Mouse (Mus musculus): ENCODE measurements around the gene Cers6. TPM values are rescaled to one million over a fixed set of nuclear protein-coding genes. Genes with fewer than 3 reads are reported as not detected.

Gene Cers6
- polyA plus RNA-seq, 1 experiment: 17.8 TPM

DNA sequence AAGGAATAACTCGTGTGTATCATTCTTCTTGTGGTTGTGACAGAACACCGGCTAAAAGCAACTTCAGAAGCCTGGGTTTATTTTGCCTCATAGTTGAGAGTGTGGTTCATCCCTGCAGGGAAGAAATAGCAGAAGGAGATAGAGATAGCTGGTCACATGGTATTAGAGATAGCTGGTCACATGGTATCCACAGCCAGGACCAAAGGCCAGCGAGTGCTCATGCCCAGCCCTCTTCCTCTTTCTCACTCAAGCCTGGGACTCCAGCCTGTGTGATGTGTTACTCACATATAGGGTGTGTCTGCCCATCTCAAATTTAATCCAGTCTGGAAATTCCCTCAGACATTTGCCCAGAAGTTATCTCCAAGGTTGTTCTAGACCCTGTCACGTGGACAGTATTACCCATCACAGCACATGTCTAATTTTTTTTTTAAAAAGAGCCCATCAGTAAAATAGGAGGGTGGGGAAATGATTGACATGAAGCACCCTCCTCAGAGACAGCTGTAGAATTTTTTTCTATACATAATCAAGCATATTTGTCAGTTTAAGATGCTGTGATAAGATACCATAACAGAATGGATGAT, 17.9 kb downstream of the Cers6 start:
- no peak for DNase-seq (ENCODE audit: low read depth)

DNA sequence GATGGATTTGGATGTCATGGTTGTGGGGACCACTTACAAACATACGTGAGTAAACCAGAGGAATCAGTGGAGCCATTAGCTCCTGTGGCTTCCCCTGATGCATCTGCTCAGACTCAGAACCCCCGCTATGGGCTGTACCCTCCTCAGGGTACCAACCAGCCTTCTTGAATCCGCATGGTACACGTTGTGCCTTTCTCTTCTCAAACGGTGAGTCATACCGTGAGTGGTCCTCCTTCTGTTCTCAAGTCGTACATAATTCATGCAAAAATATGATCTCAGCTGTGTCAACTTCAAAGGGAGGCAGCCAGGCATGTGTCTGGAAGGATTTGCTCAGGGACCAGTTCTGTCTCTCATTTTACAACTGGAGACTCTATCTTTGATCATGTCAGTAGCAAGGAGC, 23.3 kb downstream of the Cers6 start:
- DNase-seq (ENCODE audit: low read depth): no peak

DNA sequence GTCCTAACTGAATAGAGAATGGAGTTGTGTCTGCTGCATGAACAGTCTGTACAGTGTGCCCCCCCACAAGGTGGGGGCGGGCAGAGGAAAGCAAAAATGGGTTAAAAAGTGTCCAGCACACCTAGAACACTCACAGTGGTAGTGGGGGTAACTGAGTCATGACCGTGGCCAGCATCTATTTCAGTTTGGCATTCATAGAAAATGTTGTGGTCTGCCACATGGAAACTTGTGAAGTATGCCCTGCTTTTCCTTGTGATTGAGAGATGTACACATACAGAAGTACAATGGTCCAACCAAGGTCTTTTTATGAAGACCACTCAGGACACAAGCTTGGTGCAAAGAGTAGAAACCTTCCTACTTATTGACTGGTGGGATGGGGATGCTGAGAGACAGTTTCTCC, 24.0 kb downstream of the Cers6 start:
- no peak for DNase-seq (ENCODE audit: low read depth)

DNA sequence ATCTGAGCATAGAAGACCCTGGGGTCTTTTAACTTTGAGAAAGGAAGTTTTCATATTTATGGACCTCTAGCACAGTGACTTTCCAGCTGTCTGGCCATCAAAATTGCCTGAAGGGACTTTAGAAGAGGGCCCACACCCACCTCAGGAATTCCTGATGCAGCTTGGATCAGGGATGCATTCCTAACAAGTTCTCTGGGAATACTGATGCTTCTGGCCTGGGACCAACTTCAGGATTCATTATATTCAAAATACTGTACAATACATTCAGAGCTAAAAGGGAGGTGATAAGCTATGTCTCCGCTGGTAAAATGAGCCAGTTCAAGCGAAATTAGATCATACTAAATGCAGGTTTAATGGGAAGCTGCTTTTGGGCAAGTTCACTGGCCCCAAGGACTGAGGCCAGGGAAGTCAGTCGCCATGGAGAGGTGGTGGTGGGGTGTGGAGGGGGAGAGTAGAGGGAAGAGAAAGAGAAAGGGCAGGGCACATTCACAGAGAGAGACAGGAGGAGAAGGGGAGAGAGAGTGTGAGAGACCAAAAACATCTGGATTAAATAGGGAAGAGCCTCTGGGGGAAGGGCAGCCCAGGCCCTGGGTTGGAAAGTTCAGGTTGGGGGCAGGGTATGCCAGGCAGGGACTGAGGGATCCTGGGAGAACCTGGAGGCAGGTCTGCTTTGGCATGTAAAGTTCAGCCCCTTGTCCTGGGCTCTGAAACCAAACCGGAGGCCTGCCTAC, 24.7 kb downstream of the Cers6 start:
- DNase-seq (ENCODE audit: low read depth): no peak

DNA sequence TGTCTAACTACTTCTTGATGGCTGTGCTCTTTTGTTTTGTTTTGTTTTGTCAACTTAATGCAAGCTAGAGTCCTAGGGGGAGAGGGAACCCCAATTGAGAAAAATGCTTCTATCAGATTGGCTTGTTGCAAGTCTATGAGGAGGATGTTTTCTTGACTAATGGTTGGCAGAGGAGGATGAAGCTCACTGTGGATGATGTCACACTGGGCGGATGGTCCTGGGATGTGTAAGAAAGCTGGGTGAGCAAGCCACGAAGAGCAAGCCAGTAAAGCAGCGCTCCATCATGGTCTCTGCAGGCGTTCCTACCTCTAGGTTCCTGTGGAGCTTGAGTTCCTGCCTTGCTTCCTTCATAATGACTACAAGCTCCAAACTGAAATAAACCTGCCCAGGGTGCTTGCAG, 25.4 kb downstream of the Cers6 start:
- no peak for DNase-seq (ENCODE audit: low read depth)

DNA sequence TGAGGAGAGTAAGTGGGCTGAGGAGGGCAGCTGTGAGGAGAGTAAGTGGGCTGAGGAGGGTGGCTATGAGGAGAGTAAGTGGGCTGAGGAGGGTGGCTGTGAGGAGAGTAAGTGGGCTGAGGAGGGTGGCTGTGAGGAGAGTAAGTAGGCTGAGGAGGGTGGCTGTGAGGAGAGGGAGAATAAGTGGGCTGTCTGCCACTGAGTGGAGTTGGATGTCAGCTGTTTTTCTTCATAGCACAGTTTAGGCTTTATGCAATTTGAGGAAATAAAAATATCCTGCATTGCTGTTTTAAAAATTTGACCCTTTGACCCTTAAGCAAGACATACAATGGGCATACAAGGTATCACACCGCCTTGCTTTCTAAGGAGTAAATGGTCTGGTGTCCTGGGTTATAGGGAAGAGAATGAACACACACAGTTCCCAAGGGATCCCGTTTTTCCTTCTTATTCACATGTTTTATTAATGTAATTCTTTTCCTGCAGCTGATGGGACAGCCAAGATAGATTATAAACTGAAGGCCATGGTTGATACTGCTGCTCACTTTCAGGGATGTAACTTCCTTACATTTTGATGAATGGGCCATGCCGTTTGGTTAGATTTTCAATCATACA, 27.0 kb downstream of the Cers6 start:
- DNase-seq (ENCODE audit: low read depth): no peak

DNA sequence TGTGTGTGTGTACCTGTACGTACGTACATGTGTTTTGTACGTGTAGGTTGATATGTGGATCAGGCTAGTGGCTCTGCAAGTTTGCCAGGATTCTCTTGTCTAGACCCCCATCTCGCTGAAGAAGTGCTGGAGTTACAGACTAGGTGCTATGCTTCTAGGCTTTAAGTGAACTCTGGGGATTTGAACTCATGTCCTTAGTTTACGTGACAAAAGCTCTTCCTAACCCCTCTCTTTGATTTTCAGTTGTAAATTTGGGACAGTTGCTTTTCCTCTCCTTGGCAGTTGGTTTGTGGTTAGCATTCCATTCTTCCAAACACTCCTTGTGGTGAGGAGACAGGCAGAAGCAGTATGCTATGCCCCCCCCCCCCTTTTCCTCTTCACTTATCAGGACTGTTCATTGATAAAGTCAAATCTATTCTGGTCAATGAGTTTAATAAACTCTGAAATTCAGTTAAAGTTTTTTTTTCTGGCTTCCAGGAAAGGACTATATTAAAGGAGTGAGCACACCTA, 28.5 kb downstream of the Cers6 start:
- no peak for DNase-seq (ENCODE audit: low read depth)

DNA sequence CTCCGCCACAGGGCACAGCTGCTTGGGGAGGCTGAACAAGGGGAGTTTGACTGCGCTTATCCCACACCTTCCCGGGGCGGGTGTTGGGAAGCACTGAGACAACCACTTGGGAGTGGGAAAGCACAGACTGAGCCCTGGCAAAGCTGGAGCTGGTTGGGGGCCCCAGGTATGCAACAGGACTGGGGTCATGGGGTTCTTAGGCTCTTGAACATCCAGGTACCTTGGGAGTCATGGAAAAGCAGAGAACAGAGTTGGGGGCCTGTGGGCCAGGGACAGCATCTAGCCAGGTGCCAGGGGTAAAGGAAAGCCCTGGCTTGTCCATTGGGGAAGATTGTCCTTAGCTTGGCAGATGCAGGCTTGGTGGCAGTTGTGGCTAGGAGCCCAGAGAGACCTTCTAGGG, 31.2 kb downstream of the Cers6 start:
- DNase-seq (ENCODE audit: low read depth): no peak

DNA sequence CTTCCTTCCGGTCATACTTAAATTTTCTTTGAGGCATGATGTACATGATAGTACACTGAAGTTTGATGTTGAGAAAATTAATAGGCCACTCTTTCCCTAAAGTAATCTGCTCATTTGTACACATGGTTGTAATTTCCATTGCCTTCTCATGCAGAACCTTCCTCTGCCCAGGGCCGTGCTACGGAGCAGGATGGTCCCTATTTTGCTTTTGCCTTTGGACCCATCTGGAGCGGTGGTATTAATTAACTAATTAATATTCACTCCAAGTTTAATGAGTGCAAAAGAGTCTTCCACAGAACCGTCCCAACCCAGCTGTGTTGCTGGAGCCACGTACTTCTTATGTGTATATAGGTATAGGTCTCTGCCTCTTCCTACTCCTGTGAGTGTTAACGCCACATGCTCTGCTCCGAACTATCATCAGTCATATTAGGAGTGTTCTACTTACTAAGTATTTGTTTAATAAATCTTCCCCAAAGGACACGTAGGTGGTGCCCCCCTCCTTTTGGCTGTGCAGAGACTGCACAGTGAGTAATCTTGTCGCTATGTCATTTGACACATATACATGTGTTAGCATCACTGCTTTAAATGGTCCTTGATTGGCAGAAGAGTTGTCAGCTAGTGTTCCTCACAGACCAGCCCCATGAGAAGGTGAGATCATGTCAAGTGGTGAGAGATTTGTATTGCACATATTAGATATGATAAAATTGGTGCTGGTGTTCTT, 34.0 kb downstream of the Cers6 start:
- no peak for DNase-seq (ENCODE audit: low read depth)

DNA sequence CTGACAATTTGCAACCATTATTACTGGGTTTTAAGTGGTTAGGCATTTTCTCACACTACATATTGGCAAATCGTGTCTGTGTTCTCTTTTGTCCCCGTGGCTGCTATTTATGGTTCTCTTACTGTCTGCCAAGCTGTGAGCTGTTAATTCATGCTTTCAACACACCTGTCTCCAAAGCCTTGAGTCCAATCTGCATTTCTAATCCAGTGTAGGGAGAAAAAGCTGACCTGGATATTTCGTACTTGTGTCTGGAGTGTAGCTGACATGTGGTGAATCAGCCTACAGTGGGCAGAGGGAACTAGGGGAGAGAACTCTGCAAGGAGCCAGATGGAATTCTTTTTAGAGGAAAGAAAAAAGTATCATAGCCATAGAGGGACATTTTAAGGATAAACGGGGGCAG, 35.0 kb downstream of the Cers6 start:
- DNase-seq (ENCODE audit: low read depth): peak; percentile 38

DNA sequence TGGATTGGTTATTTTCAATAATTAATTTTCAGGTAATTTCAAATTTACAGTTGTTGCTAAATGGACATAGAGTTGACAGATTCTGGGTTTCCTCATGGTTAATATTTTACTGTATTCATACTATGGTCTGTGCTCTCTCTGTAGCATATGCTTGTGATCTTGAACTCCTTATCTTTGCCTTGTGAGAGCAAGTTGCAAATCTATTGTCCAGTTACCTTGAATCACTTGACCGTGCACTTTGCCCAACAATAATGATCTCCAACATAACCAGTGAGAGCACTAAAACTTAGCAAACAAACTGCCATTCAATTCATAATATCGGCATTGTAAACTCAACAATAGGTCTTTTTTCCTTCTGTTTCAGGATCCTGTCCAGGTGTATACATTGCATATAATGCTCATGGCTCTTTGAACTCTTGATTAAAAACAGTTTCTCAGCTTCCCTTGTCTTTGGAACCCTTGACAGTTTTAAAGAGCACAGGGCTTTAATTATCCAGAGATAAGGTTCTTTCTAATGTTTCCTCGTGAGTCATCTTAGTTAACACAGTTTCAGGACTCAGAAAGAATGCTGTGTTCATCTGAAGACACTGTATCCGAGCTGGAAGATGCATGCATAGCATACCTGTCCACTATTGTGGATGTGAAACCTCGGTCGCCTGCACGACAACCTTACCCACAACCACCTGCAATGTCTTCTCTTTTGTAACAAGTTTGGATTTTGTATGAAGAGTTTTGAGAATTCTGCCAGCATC, 38.7 kb downstream of the Cers6 start:
- DNase-seq (ENCODE audit: low read depth): no peak

DNA sequence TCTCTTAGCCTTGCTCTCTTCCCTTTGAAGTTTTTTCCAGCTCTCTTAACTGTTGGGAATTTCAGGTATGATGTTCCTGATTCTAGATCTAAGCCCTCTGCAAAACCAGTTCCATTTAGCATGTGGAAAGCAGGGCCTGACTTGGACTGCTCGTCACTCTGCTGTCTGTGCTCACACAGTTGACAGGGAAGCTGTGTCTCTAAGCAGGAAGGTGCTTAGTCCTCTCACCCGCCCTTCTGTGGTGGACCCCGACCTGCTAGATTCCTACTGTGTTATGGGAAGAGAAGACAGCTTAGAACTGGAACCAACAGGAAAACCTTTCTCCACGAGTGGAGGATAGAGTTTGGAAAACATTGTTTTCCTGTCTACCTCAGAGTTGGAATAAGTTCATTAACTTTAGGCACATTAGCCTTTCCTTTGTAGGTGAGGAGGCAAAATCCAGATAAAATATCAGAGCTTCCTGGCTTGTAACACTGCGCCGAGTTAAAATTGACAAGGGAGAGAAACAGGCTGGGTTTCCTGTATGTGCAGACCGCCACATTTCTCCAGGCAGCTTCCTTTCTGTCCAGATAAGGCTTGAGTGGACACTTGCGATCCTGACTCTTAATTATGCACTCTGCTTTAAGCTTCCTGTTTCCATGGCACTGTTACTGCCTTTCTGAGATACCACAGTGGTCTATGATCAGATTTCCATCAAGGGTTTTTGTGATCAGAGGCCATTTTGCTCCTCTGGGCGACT, 39.6 kb downstream of the Cers6 start:
- DNase-seq (ENCODE audit: low read depth): no peak

DNA sequence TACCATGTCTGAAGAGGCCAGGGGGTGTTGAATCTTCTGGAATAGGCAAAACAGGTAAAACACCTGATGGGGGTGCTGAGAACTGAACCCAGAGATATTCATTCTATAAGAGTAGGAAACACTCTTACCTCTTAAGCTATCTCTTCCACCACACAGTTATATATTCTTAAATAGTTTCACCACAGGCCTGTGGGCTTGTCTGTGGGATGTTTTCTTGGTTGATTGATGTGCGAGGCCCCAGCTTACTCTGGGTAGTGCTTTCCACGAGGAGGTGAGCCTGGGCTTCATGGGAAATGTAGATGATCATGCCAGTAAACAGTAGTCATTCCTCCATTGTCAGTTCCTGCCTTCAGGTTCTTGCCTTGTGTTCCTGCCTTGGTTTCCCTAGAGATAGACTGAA, 40.5 kb downstream of the Cers6 start:
- DNase-seq (ENCODE audit: low read depth): no peak

DNA sequence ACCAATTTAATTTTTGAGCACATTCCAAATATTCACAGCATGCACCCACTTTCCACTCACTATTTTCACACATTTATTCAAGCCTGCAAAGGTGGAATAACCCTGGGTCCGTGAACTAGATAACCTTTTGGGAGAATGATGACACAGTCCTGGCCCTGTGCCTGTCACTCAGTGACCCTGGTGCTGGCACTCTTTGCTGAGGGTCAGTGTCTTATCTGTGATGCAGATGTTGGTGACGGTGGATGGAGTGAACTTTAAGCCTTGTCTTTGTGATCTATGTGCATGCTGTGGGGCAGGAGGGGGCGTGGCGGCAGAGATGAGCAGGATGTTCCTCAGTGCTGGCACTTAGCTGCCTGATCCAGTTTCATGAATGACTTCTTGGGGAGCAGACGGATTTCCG, 41.3 kb downstream of the Cers6 start:
- no peak for DNase-seq (ENCODE audit: low read depth)

DNA sequence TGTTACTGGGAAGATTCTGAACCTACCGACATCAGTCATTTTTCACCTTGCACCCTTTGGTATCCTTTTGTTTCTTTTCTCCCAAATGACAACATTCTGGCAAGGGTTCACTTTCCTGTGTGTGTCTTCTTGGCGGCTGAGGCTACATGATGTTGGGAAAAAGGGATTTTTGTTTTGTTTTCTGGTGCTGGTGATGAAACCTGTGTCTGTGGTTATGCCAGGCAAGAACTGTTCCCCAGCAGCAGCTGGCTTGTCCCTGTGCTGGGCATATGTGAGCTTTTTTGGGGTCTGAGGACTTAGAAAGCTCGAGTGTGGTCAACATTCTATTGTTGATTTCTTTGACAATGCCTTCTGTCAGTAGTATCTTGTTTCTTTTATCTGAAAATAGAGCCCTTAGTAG, 45.7 kb downstream of the Cers6 start:
- DNase-seq (ENCODE audit: low read depth): no peak

DNA sequence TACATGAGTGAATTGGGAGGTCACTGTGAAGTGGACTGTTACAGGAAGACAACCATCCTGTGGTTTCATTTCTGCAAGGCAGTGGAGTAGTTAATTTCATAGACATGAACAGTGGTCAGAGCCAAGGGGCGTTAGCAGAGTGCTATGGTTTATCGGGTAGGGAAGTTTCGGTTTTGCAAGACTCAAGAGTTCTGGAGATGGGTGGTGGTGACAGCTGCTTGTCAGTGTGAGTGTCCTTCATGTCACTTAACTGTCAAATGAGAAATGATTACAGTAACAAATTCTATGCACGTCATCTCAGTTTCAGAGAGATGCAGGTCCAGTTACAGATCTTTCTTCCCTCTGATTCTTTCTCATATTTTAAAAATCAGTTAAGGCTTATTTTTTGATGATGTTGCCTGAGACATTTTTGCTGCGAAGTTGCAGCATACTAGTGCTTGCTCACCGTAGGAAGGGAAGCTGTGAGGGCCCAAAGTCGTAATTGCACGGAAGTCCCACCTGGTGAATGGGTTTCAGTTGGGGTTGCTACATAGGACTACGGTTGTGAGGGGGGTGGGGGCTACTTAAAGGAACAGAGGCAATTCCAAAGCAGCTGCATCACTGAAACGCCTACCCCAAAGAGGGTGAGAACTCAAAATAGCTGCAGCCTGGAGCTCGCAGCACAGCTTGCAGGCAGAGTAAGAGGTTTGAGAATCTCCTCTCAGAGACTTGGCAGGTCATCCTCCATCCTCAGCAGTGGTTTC, 46.7 kb downstream of the Cers6 start:
- DNase-seq (ENCODE audit: low read depth): no peak

DNA sequence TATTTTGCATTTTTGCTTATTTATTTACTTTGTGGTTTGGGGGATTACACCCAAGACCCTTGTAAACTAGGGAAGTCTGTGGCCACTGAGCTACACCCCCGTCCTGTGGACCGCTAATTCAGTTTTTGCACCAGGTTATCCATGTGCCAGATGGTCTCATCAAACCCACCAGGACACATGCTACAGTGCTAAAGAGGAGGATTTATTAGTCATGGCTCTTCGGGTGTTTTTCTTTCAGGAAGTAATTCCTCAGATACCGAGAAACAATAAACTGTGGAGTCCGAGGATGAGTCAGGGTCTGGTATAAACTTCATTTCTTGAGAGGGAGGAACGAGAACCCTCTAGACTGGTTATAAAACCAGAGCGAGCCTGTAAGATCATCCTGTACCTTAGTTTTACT, 49.5 kb downstream of the Cers6 start:
- DNase-seq (ENCODE audit: low read depth): no peak

DNA sequence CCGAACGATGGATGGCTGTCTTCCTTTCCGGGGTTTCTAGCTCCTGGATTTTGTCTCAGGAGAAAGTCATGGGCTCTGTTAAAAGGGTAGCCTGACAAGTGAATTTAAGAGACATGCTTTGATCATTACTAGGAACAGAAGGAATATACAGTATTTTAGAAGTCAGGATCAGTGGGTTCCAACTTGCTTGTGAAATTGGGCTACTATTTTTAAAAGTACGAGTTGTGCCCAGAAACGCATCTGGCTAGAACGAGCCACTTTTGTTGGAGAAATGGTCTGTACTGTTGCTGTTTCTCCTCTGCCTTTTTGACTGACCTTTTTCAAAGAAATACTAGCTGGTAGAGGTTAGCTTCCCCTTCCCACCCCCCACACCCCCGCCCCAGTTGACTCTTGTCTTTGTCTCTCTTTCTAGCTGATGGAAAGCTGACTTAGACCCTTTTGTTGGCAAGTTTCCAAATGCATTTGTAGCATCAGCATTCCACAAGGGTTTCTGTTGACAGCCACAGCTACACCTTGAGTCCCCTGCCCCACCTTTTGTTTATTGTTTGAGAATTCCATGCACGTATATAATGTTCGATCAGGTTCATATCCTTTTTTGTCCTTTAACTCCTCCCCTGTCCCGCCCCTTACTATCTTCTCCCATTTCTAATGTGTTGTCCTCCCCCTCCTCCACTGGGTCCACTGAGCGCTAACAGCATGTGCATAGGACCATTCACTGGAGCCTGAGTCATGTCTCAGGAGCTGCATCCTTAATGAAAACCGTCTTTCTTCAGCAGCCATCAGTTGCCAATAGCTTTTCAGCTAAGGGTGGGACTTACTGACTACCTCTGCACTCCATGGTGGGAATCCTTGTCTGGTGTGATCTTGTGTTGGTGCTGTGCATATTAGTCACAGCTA, 50.6 kb downstream of the Cers6 start:
- no peak for DNase-seq (ENCODE audit: low read depth)

DNA sequence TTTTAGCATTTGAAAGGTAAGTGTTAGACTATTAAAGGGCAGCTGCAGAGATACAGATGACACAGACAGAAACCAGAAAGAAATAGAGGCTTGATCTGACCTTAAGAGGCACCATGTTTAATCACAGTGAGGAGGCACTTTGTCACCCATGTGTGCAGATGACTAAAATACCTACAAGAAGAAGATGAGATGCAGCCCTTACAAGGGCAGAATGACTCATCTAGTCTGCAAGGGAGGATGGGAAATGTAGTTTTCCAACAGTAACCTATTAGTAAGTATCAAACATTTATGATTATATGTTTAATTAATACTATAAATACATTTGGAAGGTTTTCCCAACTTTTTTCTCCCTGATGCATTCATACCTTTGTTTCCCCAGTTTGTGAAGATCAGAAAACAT, 54.5 kb downstream of the Cers6 start:
- no peak for DNase-seq (ENCODE audit: low read depth)

Measured in gonadal fat pad, adult 2 months (tissue).